Mouse (Mus musculus) heart, adult 2 months (tissue): Measurements from ENCODE around the gene Esrp2.

Source experiments
- CTCF ChIP-seq: fragments of 200-600 bp; IDR thresholded peaks from 2 replicates; pipeline ENCODE4 v1.8.1; 2022; ENCODE audit warnings: antibody characterized with exemption, mild to moderate bottlenecking, moderate library complexity
- EP300 ChIP-seq: fragments of 200-500 bp; IDR thresholded peaks from 2 replicates; pipeline ENCODE4 v1.6.1; 2011; ENCODE audit warnings: low read depth, low read length, control low read depth; ENCODE audit not compliant: insufficient read depth
- POLR2A ChIP-seq: fragments of 200-500 bp; IDR thresholded peaks from 2 replicates; pipeline ENCODE4 v1.6.1; 2011; ENCODE audit warnings: mild to moderate bottlenecking, low read depth, low read length, control low read depth; ENCODE audit not compliant: insufficient read depth

- no peak for TF ChIP-seq CTCF
- no peak for TF ChIP-seq POLR2A
- TF ChIP-seq EP300: no peak
These were observed 7.4 kb downstream of the Esrp2 start for GRCm38 (mm10) chr8:106129232-106129930.
